Mouse (Mus musculus) forebrain, embryonic 12.5 days (tissue): ENCODE measurements around the gene Tenm3. TPM values are rescaled to one million over a fixed set of nuclear protein-coding genes. Genes with fewer than 3 reads are reported as not detected.

Experiments used
- ATAC-seq: fragments of 200-750 bp; cut with Nextera tagmentation; 2 replicates; pipeline ENCODE4 v1.8.0; 2017; ENCODE audit warnings: moderate TSS enrichment; ENCODE audit not compliant: low FRiP score
- H3K27ac ChIP-seq: fragments of 300-500 bp; sonication (generic); 2 replicates; pipeline ENCODE4 v1.5.1; 2016; ENCODE audit warnings: mild to moderate bottlenecking
- H3K27me3 ChIP-seq: fragments of 300-500 bp; sonication (generic); 2 replicates; pipeline ENCODE4 v1.6.1; 2016; ENCODE audit warnings: mild to moderate bottlenecking
- H3K36me3 ChIP-seq: fragments of 300-500 bp; sonication (generic); replicated peaks from 2 replicates; pipeline ENCODE4 v1.6.1; 2016; ENCODE audit warnings: mild to moderate bottlenecking
- H3K4me1 ChIP-seq: fragments of 300-500 bp; sonication (generic); 2 replicates; pipeline ENCODE4 v1.6.1; 2016
- H3K4me2 ChIP-seq: fragments of 300-500 bp; sonication (generic); 2 replicates; pipeline ENCODE4 v1.6.1; 2016; ENCODE audit warnings: mild to moderate bottlenecking, moderate library complexity
- H3K4me3 ChIP-seq: fragments of 300-500 bp; sonication (generic); replicated peaks from 2 replicates; pipeline ENCODE4 v1.5.1; 2016; ENCODE audit warnings: mild to moderate bottlenecking
- H3K9ac ChIP-seq: fragments of 300-500 bp; sonication (generic); 2 replicates; pipeline ENCODE4 v1.6.1; 2016; ENCODE audit warnings: mild to moderate bottlenecking
- H3K9me3 ChIP-seq: fragments of 300-500 bp; sonication (generic); 2 replicates; pipeline ENCODE4 v1.6.1; 2016
- WGBS: fragments of 180-500 bp; shearing (Covaris S2); methylation state at CpG from one replicate; pipeline ENCODE4 v1.1.7; 2016; 5-methylcytosine and 5-hydroxymethylcytosine counted together
- polyA plus RNA-seq: library from polyadenylated mRNA; unstranded; fragments of >200 nt; fragmentation: Nextera tagmentation; extraction: Ambion mirVana; gene quantifications from 2 replicates; pipeline ENCODE4 v1.2.1, GENCODE M21; 2016

The Tenm3 gene
- polyA plus RNA-seq, 1 experiment from 2014 or later: 42.0 TPM

- Histone ChIP-seq H3K4me1 (no peaks in the 10 kb centered on the region), H3K4me3 (no peak overlapping the region), H3K9me3 (no peaks in the 10 kb centered on the region), H3K9ac (no peak overlapping the region), H3K36me3 (peaks cover 25% of the 10 kb centered on the region), H3K27ac (no peak overlapping the region), H3K4me2 (no peak overlapping the region), H3K27me3 (0 out of 2 replicates have a peak, but pooled peaks cover 3% of the 10 kb centered on the region)
- ATAC-seq: no peak
- 94% methylated on average over 2 of the region's 2 CpGs for WGBS
Observed at GRCm38 (mm10) chr8:48243876-48244275, 599.9 kb downstream of the Tenm3 start.

DNA sequence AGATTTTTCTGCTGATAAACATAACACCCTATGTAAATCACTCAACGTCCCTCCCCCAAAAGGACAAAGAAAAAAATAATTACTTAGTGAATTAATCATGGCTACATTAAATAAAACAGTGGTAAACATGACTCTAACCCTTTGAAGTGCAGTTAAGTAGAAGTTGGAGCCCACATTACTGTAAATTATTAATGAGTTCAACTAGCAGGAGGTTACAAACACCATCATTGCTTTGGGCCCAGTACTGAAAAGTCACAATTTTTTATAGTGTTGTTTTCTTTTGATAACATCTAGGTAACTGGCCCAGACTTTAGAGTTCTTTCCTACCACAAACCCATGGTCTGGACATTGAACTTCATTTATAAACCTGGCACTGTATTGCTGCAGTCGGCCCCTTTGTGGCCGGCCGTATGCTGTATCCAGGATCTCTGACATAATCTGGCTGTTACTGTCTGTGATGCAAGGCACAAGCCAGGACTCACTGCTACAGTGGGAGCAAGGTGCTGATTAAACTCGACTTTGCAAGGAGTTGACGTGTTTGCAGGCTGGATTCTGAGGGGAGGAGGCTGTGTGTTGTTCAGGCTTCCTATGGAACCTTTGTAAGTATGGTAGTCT, 602.7 kb downstream of the Tenm3 start:
- no peak for ATAC-seq
- Histone ChIP-seq H3K4me1 (no peaks in the 10 kb centered on the region), H3K4me2 (no peak overlapping the region), H3K27me3 (0 out of 2 replicates have a peak, but pooled peaks cover 5% of the 10 kb centered on the region), H3K4me3 (no peak overlapping the region), H3K27ac (no peak overlapping the region), H3K9me3 (no peaks in the 10 kb centered on the region), H3K36me3 (peaks cover 50% of the 10 kb centered on the region), H3K9ac (no peak overlapping the region)
- 83% methylated on average over 6 of the region's 6 CpGs for WGBS

DNA sequence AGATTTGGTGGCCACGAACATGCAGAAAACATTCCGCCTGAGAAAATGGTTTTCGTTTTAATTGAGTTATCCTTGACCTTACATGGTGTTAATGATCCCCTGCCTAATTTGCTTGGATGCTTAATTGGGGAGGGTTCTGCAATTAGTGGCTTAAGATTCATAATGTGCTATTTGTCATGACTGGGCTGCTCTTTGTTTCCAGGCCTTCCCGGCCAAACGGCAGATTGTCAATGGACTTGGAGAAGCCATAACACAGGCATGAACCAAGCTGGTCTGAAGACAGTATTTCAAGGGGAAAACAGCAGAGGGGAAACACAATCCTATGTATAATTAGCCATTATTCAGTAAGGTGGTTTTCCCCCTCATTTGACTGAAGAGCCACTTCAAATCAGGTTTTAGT, 606.8 kb downstream of the Tenm3 start:
- Histone ChIP-seq H3K27ac (0 out of 2 replicates have a peak overlapping the region, but pooled peaks have one; percentile 22), H3K4me2 (no peak overlapping the region), H3K4me3 (no peak overlapping the region), H3K9me3 (0 out of 2 replicates have a peak, but pooled peaks cover 7% of the 10 kb centered on the region), H3K4me1 (no peaks in the 10 kb centered on the region), H3K9ac (no peak overlapping the region), H3K36me3 (peaks cover 68% of the 10 kb centered on the region), H3K27me3 (0 out of 2 replicates have a peak, but pooled peaks cover 5% of the 10 kb centered on the region)
- ATAC-seq: peak; percentile 51; the same call in 1 of the 2 replicates
- 47% methylated on average over 5 of the region's 5 CpGs for WGBS

DNA sequence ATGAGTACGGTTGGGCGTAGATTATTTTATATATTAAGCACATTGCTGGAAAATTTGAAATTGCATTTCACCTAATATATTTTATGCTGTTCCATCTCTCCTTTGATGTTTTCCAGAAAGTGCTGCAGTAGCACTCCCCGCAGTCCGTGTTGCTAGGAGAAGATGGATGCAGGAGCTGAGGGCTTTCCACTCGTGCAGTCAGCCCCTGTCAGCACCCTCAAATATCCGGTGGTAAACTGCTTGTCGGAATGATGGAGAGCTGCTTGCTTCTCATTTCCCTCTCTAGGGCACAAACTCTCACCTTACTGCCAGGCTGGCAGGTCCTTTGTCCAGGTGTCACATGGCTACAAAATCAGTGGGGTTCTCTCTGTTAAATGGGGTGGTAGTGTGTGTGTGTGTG, 610.8 kb downstream of the Tenm3 start:
- Histone ChIP-seq H3K27me3 (no peaks in the 10 kb centered on the region), H3K9me3 (peaks cover 15% of the 10 kb centered on the region), H3K27ac (no peak overlapping the region), H3K9ac (no peak overlapping the region), H3K4me3 (no peak overlapping the region), H3K4me2 (no peak overlapping the region), H3K4me1 (no peaks in the 10 kb centered on the region), H3K36me3 (peaks cover 65% of the 10 kb centered on the region)
- ATAC-seq: no peak
- 91% methylated on average over 7 of the region's 7 CpGs for WGBS

- ATAC-seq: no peak
- Histone ChIP-seq H3K27ac (no peak overlapping the region), H3K36me3 (peaks cover 60% of the 10 kb centered on the region), H3K9ac (no peak overlapping the region), H3K4me3 (no peak overlapping the region), H3K9me3 (peaks cover 15% of the 10 kb centered on the region), H3K27me3 (no peaks in the 10 kb centered on the region), H3K4me2 (no peak overlapping the region), H3K4me1 (no peaks in the 10 kb centered on the region)
- 87% methylated on average over 9 of the region's 9 CpGs for WGBS
Observed at GRCm38 (mm10) chr8:48231882-48232281, 611.9 kb downstream of the Tenm3 start.

DNA sequence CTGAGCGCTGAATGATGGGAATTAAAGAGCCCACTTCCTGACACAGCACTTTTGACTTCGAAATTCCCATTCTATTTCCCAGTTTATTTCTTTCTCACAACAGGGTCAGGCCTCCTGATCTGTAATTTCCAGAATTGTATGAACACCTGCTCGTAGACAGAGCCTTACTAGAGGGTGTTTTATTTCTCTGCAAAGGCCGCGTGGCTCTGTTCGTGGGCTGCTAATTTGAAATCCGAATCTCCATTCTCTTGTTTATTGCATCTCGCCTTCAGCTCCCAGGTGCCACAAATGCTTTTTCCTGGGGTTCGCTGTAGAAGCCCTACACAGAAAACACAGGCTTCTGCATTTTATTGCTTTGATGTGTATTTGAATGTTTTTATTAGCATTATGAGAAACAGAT, 612.4 kb downstream of the Tenm3 start:
- Histone ChIP-seq H3K4me3 (no peak overlapping the region), H3K9me3 (peaks cover 15% of the 10 kb centered on the region), H3K4me2 (no peak overlapping the region), H3K27ac (no peak overlapping the region), H3K9ac (no peak overlapping the region), H3K36me3 (peaks cover 55% of the 10 kb centered on the region), H3K4me1 (no peaks in the 10 kb centered on the region), H3K27me3 (no peaks in the 10 kb centered on the region)
- ATAC-seq: no peak
- WGBS: 64% methylated on average over 9 of the region's 9 CpGs

GRCm38 (mm10) chr8:48228676-48229075, 615.1 kb downstream of the Tenm3 start:
- no peak for ATAC-seq
- Histone ChIP-seq H3K9ac (no peak overlapping the region), H3K27ac (no peak overlapping the region), H3K36me3 (peaks cover 30% of the 10 kb centered on the region), H3K9me3 (peaks cover 8% of the 10 kb centered on the region), H3K27me3 (0 out of 2 replicates have a peak, but pooled peaks cover 4% of the 10 kb centered on the region), H3K4me1 (peaks cover 22% of the 10 kb centered on the region), H3K4me2 (no peak overlapping the region), H3K4me3 (no peak overlapping the region)
- WGBS: 97% methylated on average over 35 of the region's 35 CpGs

GRCm38 (mm10) chr8:48224753-48225152, 619.0 kb downstream of the Tenm3 start:
- peak; percentile 47 for ATAC-seq
- Histone ChIP-seq H3K9me3 (peaks cover 8% of the 10 kb centered on the region), H3K27me3 (peaks cover 27% of the 10 kb centered on the region), H3K36me3 (peaks cover 21% of the 10 kb centered on the region), H3K9ac (no peak overlapping the region), H3K4me1 (peaks cover 53% of the 10 kb centered on the region), H3K27ac (peak overlapping the region; percentile 69), H3K4me3 (no peak overlapping the region), H3K4me2 (peak overlapping the region; percentile 43)
- 9% methylated on average over 11 of the region's 11 CpGs for WGBS

DNA sequence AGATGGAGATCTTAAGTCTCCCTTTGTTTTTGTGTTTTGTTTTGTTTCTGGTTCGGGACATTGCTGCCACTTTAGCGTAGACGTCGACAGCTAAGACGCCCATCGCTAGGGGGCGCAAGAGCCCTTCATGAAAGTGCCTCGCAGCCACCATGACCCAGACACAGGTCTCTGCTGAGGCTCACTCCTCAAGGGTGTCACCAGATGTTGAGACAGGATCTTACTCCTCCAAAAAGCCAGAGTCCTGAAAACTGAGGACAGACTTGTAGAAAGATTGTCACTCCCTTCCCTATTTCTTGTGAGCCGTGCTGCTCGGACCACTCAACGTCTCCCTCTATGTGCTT, 621.4 kb downstream of the Tenm3 start:
- Histone ChIP-seq H3K27ac (no peak overlapping the region), H3K4me3 (peak overlapping the region; percentile 21; the same call in 1 of the 2 replicates), H3K4me2 (peak overlapping the region; percentile 54), H3K4me1 (peaks cover 53% of the 10 kb centered on the region), H3K9me3 (no peaks in the 10 kb centered on the region), H3K27me3 (peaks cover 46% of the 10 kb centered on the region), H3K36me3 (no peaks in the 10 kb centered on the region; the same call in 1 of the 2 replicates), H3K9ac (peak overlapping the region; percentile 46; the same call in 1 of the 2 replicates)
- WGBS: 13% methylated on average over 11 of the region's 11 CpGs
- peak; percentile 67 for ATAC-seq

- no peak overlapping the region for H3K27ac ChIP-seq
- H3K27me3 ChIP-seq: peaks cover 51% of the 10 kb centered on the region
- peak overlapping the region; percentile 54 for H3K4me2 ChIP-seq
- WGBS: 11% methylated on average over 16 of the region's 16 CpGs
- no peaks in the 10 kb centered on the region; the same call in 1 of the 2 replicates for H3K36me3 ChIP-seq
- peak; percentile 45 for ATAC-seq
- H3K9ac ChIP-seq: peak overlapping the region; percentile 46; the same call in 1 of the 2 replicates
- H3K4me3 ChIP-seq: peak overlapping the region; percentile 21; the same call in 1 of the 2 replicates
- no peaks in the 10 kb centered on the region for H3K9me3 ChIP-seq
- H3K4me1 ChIP-seq: peaks cover 53% of the 10 kb centered on the region
Observed at GRCm38 (mm10) chr8:48221724-48222428, 621.9 kb downstream of the Tenm3 start.

DNA sequence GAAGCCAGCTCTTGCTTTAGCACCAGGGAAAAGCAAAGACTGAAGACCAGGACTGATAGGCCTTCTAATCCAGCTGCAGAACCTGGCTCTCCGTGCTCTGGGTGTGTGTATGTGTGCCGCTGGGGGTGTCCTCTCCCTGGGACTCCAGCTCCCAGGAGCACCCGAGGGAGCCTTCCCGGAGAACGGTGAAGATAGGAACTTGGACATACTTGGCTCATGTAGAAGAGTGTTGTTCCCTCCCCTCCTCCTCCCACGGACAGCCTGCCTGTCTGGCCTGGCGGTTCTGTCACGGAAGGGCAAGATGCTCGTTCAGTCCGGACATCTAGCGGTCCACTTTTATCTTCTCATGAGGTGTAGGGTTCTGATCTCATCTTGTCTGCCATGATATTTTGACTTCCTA, 622.4 kb downstream of the Tenm3 start:
- H3K27ac ChIP-seq: no peak overlapping the region
- no peaks in the 10 kb centered on the region for H3K36me3 ChIP-seq
- peaks cover 53% of the 10 kb centered on the region for H3K4me1 ChIP-seq
- no peaks in the 10 kb centered on the region for H3K9me3 ChIP-seq
- peaks cover 53% of the 10 kb centered on the region for H3K27me3 ChIP-seq
- H3K4me2 ChIP-seq: no peak overlapping the region
- H3K4me3 ChIP-seq: no peak overlapping the region
- 71% methylated on average over 11 of the region's 11 CpGs for WGBS
- no peak for ATAC-seq
- no peak overlapping the region for H3K9ac ChIP-seq

DNA sequence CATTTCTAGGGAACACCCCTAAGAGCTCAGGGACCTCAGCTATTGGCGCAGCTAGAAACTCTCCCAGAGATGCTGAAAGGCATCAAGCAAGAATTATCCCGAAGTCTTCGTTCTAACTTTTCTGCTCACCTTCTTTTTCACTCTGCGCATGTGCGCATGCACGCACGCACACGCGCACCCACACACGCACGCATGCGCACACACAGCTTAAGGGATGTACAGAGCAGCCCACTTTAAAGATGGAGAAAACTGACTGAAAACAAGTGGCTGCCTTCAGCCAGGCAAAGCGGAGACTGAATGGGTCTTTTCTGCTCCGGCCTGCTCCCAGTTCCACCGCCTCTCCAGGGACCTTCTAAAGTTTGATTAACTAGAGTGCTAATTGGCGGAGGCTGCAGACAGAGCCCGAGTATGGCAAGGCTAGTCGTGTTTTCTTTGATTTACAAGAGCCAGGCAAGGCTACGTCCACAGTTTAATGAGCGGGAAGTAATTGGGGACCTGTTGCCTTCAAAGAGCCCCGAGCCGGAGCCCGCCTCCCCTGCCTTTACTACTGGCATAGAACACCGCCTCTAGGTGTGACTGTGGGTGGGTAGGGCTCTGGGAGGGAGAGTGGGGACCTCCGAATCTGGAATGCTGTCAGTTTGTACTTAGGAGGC, 623.1 kb downstream of the Tenm3 start:
- ATAC-seq: peak; percentile 22; the same call in 1 of the 2 replicates
- no peak overlapping the region for H3K27ac ChIP-seq
- H3K4me2 ChIP-seq: no peak overlapping the region
- H3K4me3 ChIP-seq: no peak overlapping the region
- WGBS: 50% methylated on average over 25 of the region's 25 CpGs
- no peaks in the 10 kb centered on the region for H3K9me3 ChIP-seq
- peaks cover 48% of the 10 kb centered on the region for H3K4me1 ChIP-seq
- no peaks in the 10 kb centered on the region for H3K36me3 ChIP-seq
- H3K27me3 ChIP-seq: peaks cover 59% of the 10 kb centered on the region
- no peak overlapping the region for H3K9ac ChIP-seq
